Mouse (Mus musculus): ENCODE measurements around the gene Ntsr2. TPM values are rescaled to one million over a fixed set of nuclear protein-coding genes. Genes with fewer than 3 reads are reported as not detected.

Gene Ntsr2
- total RNA-seq, 2 experiments from 2014 or later: 121 to 140 TPM

Other genes starting within 250 kb of the Ntsr2 start
- 10 to 100 TPM; 14.5 to 15.8 TPM for gene Lpin1, start 42.4 kb upstream of the Ntsr2 start, total RNA-seq (2021)
- gene Greb1, start 147.5 kb downstream of the Ntsr2 start, total RNA-seq (2021): under 1 TPM; 0.57 to 0.75 TPM
- 10 to 100 TPM; 23.8 to 26.5 TPM for gene E2f6, start 157.6 kb downstream of the Ntsr2 start, total RNA-seq (2021)
- gene Rock2, start 241.5 kb downstream of the Ntsr2 start, total RNA-seq (2021): 10 to 100 TPM; 91.6 to 95.2 TPM

Measured in left cerebral cortex, postnatal 14 days (tissue).